Mouse (Mus musculus) embryonic fibroblast, embryonic 13.5 days (primary cell): ENCODE measurements around the gene Cds2.

Experiments used
- CTCF ChIP-seq: IDR thresholded peaks from 2 replicates; pipeline ENCODE4 v1.5.1; 2011; ENCODE audit warnings: mild to moderate bottlenecking, control low read depth, low read length, moderate library complexity, borderline replicate concordance; ENCODE audit not compliant: insufficient read depth
- POLR2A ChIP-seq: IDR thresholded peaks from 2 replicates; pipeline ENCODE4 v1.6.1; 2011; ENCODE audit warnings: low read depth, mild to moderate bottlenecking, control low read depth, low read length, moderate library complexity

DNA sequence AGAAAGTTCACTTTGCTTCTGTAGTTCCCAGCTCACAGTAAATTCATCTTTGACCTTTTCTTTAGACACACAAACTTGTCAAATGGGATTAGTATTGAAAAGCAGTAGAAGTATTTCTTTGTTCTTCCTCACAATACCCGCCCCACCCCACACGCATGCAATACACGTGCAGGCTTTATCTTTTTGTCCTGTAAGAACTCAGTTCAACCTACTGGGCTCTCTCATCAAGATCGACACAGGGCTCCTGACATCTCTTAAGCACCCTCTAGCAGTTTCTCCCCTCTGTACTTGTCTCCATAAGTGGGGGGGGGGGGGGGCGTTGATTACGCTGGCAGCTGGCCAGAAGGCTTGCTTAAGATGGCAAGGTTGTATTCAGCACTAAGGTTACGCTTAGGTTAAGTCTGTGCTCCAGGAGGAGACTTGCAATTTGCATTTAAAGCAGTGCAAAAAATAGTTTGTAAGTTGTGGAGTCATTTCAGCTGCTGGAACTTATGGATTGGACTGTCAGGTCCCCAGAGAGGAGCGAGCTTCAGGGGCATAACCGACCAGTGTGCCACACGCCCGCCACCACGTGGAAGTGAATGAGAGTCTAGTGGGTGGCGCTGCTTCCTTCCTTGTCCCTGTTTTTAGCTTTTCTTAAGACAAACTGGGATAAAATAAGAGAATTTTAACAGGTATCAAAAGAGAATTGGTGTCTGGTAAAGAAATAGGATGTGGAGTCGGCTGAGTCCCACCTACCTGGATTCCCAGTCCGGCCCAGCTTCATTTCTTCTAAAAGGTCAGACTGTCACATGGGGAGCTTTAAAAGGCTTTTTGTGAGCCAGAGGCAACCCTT lies 20.5 kb downstream of the Cds2 start:
- TF ChIP-seq POLR2A, result no peak
- no peak for TF ChIP-seq CTCF
